Mouse (Mus musculus) adrenal gland, adult 8-10 months (tissue): Measurements from ENCODE around the gene Vmn1r169. TPM values are rescaled to one million over a fixed set of nuclear protein-coding genes. Genes with fewer than 3 reads are reported as not detected.
"Not testable (repeated sequence)": the region's sequence is repeated elsewhere in the genome, so short reads cannot be mapped to it uniquely, and the experiment has no call there.

Source experiments
- DNase-seq: peaks from one replicate; pipeline ENCODE4 v3.0.0; 2022
- total RNA-seq, 4 experiments: library from RNA; stranded (reverse); gene quantifications; 2 replicates each; pipeline ENCODE4 v1.2.4; 2022

The Vmn1r169 gene
- not detected for total RNA-seq

GRCm38 (mm10) chr7:23575226-23575625 is at the start of gene Vmn1r169:
TSS of gene Vmn1r169 (plus strand) at chr7:23575526.
- not testable (repeated sequence) for DNase-seq

- not testable (repeated sequence) for DNase-seq
These were observed 35.9 kb upstream of the Vmn1r169 start, which contains the start of gene Vmn1r168 for GRCm38 (mm10) chr7:23539432-23539831. TSS of gene Vmn1r168 (plus strand) at chr7:23539732.

GRCm38 (mm10) chr7:23605875-23606274 is 30.5 kb downstream of the Vmn1r169 start, which contains the start of gene Vmn1r170:
TSS of gene Vmn1r170 (plus strand) at chr7:23606175.
- DNase-seq, result not testable (repeated sequence)

Other genes with a start within 250 kb of the Vmn1r169 start
- gene Nlrp5, start 189.6 kb upstream of the Vmn1r169 start, total RNA-seq, result not detected
- gene Vmn1r167, start 68.3 kb upstream of the Vmn1r169 start, total RNA-seq, result not detected
- not detected for gene Vmn1r168, start 35.8 kb upstream of the Vmn1r169 start, total RNA-seq
- not detected for gene Vmn1r170, start 30.6 kb downstream of the Vmn1r169 start, total RNA-seq
- gene Vmn1r171, start 55.2 kb downstream of the Vmn1r169 start, total RNA-seq, result not detected
- not detected for gene Vmn1r172, start 82.8 kb downstream of the Vmn1r169 start, total RNA-seq
- not detected for gene Vmn1r173, start 125.2 kb downstream of the Vmn1r169 start, total RNA-seq
- not detected for gene Vmn1r174, start 176.7 kb downstream of the Vmn1r169 start, total RNA-seq
- gene Vmn1r175, start 235.1 kb downstream of the Vmn1r169 start, total RNA-seq, result not detected